Mouse (Mus musculus): Measurements from ENCODE around the gene Kcnip2. TPM values are rescaled to one million over a fixed set of nuclear protein-coding genes. Genes with fewer than 3 reads are reported as not detected.

Kcnip2 gene
- 0.56 and 0.73 TPM in 2 replicates for polyA plus RNA-seq (2014; fragmentation: Nextera tagmentation; extraction: Ambion mirVana)

- Histone ChIP-seq H3K4me2 (replicated peaks; ENCODE audit: low read depth, low read length) (peak within 1 kb of the TSS; percentile 90), H3K4me1 (replicated peaks; ENCODE audit: control insufficient read depth, insufficient read depth, low read length) (peaks cover 13% of the 10 kb centered on the region), H3K9ac (ENCODE audit: low read depth, low read length) (peak within 1 kb of the TSS; percentile 58; the same call in 1 of the 2 replicates), H3K27me3 (ENCODE audit: control insufficient read depth, insufficient read depth, low read length) (peaks cover 7% of the 10 kb centered on the region), H3K9me3 (ENCODE audit: control insufficient read depth, low read length) (no peaks in the 10 kb centered on the region), H3K36me3 (ENCODE audit: control insufficient read depth, insufficient read depth, low read length) (no peaks in the 10 kb centered on the region), H3K27ac (ENCODE audit: low read depth, low read length) (no peak within 1 kb of the TSS), H3K4me3 (ENCODE audit: low read depth, low read length) (peak within 1 kb of the TSS; percentile 38)
- WGBS = under 1% methylated on average over 22 of the region's 29 CpGs
- peak; percentile 40 for ATAC-seq (ENCODE audit: low FRiP score)
- peak; percentile 68 for DNase-seq (ENCODE audit: low spot score)
These were observed at the start of gene Kcnip2 for GRCm38 (mm10) chr19:45815831-45816405. Gene Kcnip2, minus strand, starts transcription at chr19:45816061.

DNA sequence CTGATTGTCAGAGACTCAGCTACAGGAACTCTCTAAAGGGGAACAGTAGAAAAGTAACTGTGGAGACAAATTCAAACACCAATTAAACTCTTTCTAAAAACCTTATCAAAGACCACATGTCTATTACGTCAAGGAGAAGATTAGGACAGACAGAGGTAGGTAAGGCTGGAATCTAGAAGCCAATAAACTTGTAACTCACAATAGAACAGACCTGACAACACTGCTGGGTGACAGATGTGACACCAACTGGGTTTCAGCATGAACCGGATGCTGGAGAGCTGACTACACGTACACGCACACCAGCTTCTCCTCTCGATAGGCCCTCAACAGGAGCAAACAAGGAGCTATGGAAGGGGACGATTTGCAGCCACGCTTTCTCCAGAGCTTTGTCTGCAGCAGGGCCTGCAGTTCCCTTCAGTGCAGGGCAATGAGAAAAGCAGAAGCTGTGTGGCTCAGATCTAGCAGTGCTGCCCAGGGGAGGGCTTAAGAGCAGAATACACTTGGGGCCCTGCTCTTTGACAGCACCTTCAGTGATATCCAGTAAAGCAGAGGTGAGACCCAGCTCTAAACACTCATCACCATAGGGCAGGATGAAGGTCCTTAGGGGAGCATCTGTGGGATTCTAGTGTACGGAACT, 39.5 kb upstream of the Kcnip2 start:
- Histone ChIP-seq H3K4me1 (replicated peaks; ENCODE audit: control insufficient read depth, insufficient read depth, low read length) (no peaks in the 10 kb centered on the region), H3K36me3 (ENCODE audit: control insufficient read depth, insufficient read depth, low read length) (no peaks in the 10 kb centered on the region), H3K4me3 (ENCODE audit: low read depth, low read length) (no peak overlapping the region), H3K27ac (ENCODE audit: low read depth, low read length) (no peak overlapping the region), H3K9ac (ENCODE audit: low read depth, low read length) (no peak overlapping the region), H3K4me2 (replicated peaks; ENCODE audit: low read depth, low read length) (no peak overlapping the region), H3K9me3 (ENCODE audit: control insufficient read depth, low read length) (no peaks in the 10 kb centered on the region), H3K27me3 (ENCODE audit: control insufficient read depth, insufficient read depth, low read length) (no peaks in the 10 kb centered on the region)
- DNase-seq (ENCODE audit: low spot score) (no peak), ATAC-seq (ENCODE audit: low FRiP score) (no peak)
- 80% methylated on average over 8 of the region's 8 CpGs for WGBS

DNA sequence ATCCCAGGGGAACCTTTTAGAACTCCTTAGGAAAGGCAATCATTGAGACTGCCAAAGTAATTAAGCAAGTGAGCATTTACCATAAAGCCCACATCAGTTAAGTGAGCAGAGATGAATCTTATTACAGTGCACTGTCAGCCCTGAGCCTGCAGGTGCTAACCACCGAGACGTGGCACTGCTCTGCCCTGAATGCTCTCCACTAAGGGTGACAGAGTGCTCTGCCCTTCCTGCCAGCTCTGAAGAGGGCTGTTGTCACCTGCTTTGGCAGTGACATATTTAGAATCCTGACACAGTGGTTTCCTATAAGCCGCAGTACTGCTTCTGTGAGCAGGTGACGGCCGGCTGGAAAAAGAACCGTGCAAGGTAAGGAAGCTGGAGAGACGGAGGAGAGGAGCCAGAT, 38.7 kb upstream of the Kcnip2 start:
- 85% methylated on average over 7 of the region's 7 CpGs for WGBS

DNA sequence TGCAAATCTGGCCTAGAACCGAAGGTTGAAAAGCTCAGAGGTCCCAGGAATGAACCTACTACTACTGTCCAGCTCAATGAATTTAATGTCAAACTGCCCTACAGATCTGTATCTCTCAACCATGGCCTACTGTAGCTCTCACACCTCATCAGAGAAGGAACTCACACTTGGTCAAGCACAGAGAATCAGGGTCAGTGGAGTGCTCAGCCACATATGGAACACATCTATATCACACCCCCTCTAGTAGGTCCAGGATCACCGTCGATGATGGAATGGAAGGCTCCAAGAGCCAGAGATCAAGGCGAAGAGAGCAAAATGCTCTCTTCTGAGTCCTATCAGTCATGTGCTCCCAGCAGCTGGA, 31.9 kb upstream of the Kcnip2 start:
- no peaks in the 10 kb centered on the region for H3K9me3 ChIP-seq (ENCODE audit: control insufficient read depth, low read length)
- no peak for ATAC-seq (ENCODE audit: low FRiP score)
- H3K9ac ChIP-seq (ENCODE audit: low read depth, low read length) = no peak overlapping the region
- no peak for DNase-seq (ENCODE audit: low spot score)
- no peak overlapping the region for H3K27ac ChIP-seq (ENCODE audit: low read depth, low read length)
- WGBS = 88% methylated on average over 4 of the region's 4 CpGs
- H3K36me3 ChIP-seq (ENCODE audit: control insufficient read depth, insufficient read depth, low read length) = no peaks in the 10 kb centered on the region
- no peaks in the 10 kb centered on the region for H3K27me3 ChIP-seq (ENCODE audit: control insufficient read depth, insufficient read depth, low read length)
- no peaks in the 10 kb centered on the region for H3K4me1 ChIP-seq (replicated peaks; ENCODE audit: control insufficient read depth, insufficient read depth, low read length)
- no peak overlapping the region for H3K4me3 ChIP-seq (ENCODE audit: low read depth, low read length)
- no peak overlapping the region for H3K4me2 ChIP-seq (replicated peaks; ENCODE audit: low read depth, low read length)

More for the DNA sequence above, 38.7 kb upstream of the Kcnip2 start:
- Histone ChIP-seq H3K9ac (ENCODE audit: low read depth, low read length) (no peak overlapping the region), H3K27me3 (ENCODE audit: control insufficient read depth, insufficient read depth, low read length) (no peaks in the 10 kb centered on the region), H3K9me3 (ENCODE audit: control insufficient read depth, low read length) (no peaks in the 10 kb centered on the region), H3K36me3 (ENCODE audit: control insufficient read depth, insufficient read depth, low read length) (no peaks in the 10 kb centered on the region), H3K4me1 (replicated peaks; ENCODE audit: control insufficient read depth, insufficient read depth, low read length) (no peaks in the 10 kb centered on the region), H3K4me3 (ENCODE audit: low read depth, low read length) (no peak overlapping the region), H3K27ac (ENCODE audit: low read depth, low read length) (no peak overlapping the region), H3K4me2 (replicated peaks; ENCODE audit: low read depth, low read length) (no peak overlapping the region)
- ATAC-seq (ENCODE audit: low FRiP score) (no peak), DNase-seq (ENCODE audit: low spot score) (no peak)

GRCm38 (mm10) chr19:45847016-45847732, 31.3 kb upstream of the Kcnip2 start:
- Histone ChIP-seq H3K9ac (ENCODE audit: low read depth, low read length) (no peak overlapping the region), H3K36me3 (ENCODE audit: control insufficient read depth, insufficient read depth, low read length) (no peaks in the 10 kb centered on the region), H3K9me3 (ENCODE audit: control insufficient read depth, low read length) (no peaks in the 10 kb centered on the region), H3K27me3 (ENCODE audit: control insufficient read depth, insufficient read depth, low read length) (no peaks in the 10 kb centered on the region), H3K4me3 (ENCODE audit: low read depth, low read length) (no peak overlapping the region), H3K4me2 (replicated peaks; ENCODE audit: low read depth, low read length) (no peak overlapping the region), H3K4me1 (replicated peaks; ENCODE audit: control insufficient read depth, insufficient read depth, low read length) (no peaks in the 10 kb centered on the region), H3K27ac (ENCODE audit: low read depth, low read length) (no peak overlapping the region)
- 87% methylated on average over 3 of the region's 3 CpGs for WGBS
- DNase-seq (ENCODE audit: low spot score) = peak; percentile 14
- ATAC-seq (ENCODE audit: low FRiP score) = no peak

- Histone ChIP-seq H3K4me2 (replicated peaks; ENCODE audit: low read depth, low read length) (no peak overlapping the region), H3K4me3 (ENCODE audit: low read depth, low read length) (no peak overlapping the region), H3K9ac (ENCODE audit: low read depth, low read length) (no peak overlapping the region), H3K9me3 (ENCODE audit: control insufficient read depth, low read length) (no peaks in the 10 kb centered on the region), H3K27ac (ENCODE audit: low read depth, low read length) (no peak overlapping the region), H3K4me1 (replicated peaks; ENCODE audit: control insufficient read depth, insufficient read depth, low read length) (no peaks in the 10 kb centered on the region), H3K27me3 (ENCODE audit: control insufficient read depth, insufficient read depth, low read length) (no peaks in the 10 kb centered on the region), H3K36me3 (ENCODE audit: control insufficient read depth, insufficient read depth, low read length) (no peaks in the 10 kb centered on the region)
- DNase-seq (ENCODE audit: low spot score) (no peak), ATAC-seq (ENCODE audit: low FRiP score) (no peak)
- 24% methylated on average over 3 of the region's 3 CpGs for WGBS
These were observed 28.3 kb upstream of the Kcnip2 start for GRCm38 (mm10) chr19:45844209-45844608.

DNA sequence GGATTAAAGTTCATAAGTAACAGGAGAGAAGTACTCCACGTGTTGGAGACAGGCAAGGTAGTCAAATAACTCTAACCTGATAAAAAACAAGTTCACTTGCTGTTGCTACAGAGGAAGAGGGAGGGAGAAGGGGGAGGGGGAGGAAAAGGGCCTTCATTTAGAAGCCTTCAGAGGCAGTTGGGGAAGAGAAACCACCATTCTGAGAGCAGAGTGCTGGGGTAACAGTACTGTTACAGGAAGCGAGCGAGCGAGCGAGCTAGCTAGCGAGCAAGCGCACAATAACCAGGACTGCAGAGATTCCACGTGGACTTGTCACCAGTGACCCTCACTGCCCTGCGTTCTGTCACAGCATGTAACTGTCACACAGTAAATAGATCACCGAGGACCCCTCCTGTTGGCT, 27.6 kb upstream of the Kcnip2 start:
- no peaks in the 10 kb centered on the region for H3K36me3 ChIP-seq (ENCODE audit: control insufficient read depth, insufficient read depth, low read length)
- H3K4me1 ChIP-seq (replicated peaks; ENCODE audit: control insufficient read depth, insufficient read depth, low read length) = no peaks in the 10 kb centered on the region
- no peak overlapping the region for H3K9ac ChIP-seq (ENCODE audit: low read depth, low read length)
- no peaks in the 10 kb centered on the region for H3K9me3 ChIP-seq (ENCODE audit: control insufficient read depth, low read length)
- no peak for ATAC-seq (ENCODE audit: low FRiP score)
- 43% methylated on average over 10 of the region's 10 CpGs for WGBS
- H3K4me2 ChIP-seq (replicated peaks; ENCODE audit: low read depth, low read length) = no peak overlapping the region
- no peak overlapping the region for H3K27ac ChIP-seq (ENCODE audit: low read depth, low read length)
- peak; percentile 11 for DNase-seq (ENCODE audit: low spot score)
- H3K4me3 ChIP-seq (ENCODE audit: low read depth, low read length) = no peak overlapping the region
- no peaks in the 10 kb centered on the region for H3K27me3 ChIP-seq (ENCODE audit: control insufficient read depth, insufficient read depth, low read length)

GRCm38 (mm10) chr19:45837050-45837994, 21.5 kb upstream of the Kcnip2 start:
- 88% methylated on average over 12 of the region's 12 CpGs for WGBS
- Histone ChIP-seq H3K9me3 (ENCODE audit: control insufficient read depth, low read length) (no peaks in the 10 kb centered on the region), H3K9ac (ENCODE audit: low read depth, low read length) (no peak overlapping the region), H3K4me3 (ENCODE audit: low read depth, low read length) (no peak overlapping the region), H3K4me1 (replicated peaks; ENCODE audit: control insufficient read depth, insufficient read depth, low read length) (no peaks in the 10 kb centered on the region), H3K4me2 (replicated peaks; ENCODE audit: low read depth, low read length) (no peak overlapping the region), H3K36me3 (ENCODE audit: control insufficient read depth, insufficient read depth, low read length) (no peaks in the 10 kb centered on the region), H3K27me3 (ENCODE audit: control insufficient read depth, insufficient read depth, low read length) (no peaks in the 10 kb centered on the region), H3K27ac (ENCODE audit: low read depth, low read length) (no peak overlapping the region)
- DNase-seq (ENCODE audit: low spot score) (no peak), ATAC-seq (ENCODE audit: low FRiP score) (no peak)

All from hindbrain, embryonic 11.5 days (tissue).